ENCODE assay signal across 18 mouse cellular contexts in the genomic region with DNA sequence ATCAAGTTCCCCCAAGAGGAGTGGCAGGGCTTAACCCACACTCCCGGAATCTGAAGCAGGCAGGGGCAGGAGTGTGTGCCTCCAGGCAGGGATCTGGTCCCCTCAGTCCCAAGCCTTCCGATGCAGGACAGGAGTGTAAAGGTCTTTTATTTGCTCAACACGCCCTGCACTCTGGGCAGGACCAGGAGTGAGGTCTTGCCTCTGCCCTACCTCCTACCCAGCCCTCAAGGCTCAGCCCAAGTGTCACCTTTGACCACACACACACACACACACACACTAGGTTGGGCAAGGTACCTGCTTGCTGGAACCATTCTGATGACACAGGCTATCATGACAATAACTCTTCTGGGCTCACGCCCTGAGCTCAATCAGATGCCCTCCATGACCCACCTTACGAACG. TPM values are rescaled to one million over a fixed set of nuclear protein-coding genes. Genes with fewer than 3 reads are reported as not detected.
DNase-seq lines count a peak whose midpoint lies in the region; ATAC-seq and TF ChIP-seq lines count a peak whose summit lies in the region.
"Had no signal": no experiment of that assay in that cellular context is flagged by ENCODE, and none has a peak within 500 bp of the region (broad histone marks: within the 10 kb centered on the region; RNA-seq: fewer than 3 reads in every experiment).

No protein-coding gene starts in this region.

- H3K36me3 ChIP-seq in heart, embryonic 13.5 days: no peaks in the 10 kb centered on the region
- no peaks in the 10 kb centered on the region for H3K36me3 ChIP-seq in liver, postnatal 0 days (replicated peaks; ENCODE audit: insufficient read depth, low read length)
- H3K36me3 ChIP-seq: hindbrain, embryonic 13.5 days; limb, embryonic 12.5 days; neural tube, embryonic 13.5 days had no signal

- peaks cover 16% of the 10 kb centered on the region for H3K4me1 ChIP-seq in heart, embryonic 13.5 days
- peaks cover 25% of the 10 kb centered on the region for H3K4me1 ChIP-seq in brown adipose tissue, adult 24 weeks (ENCODE audit: control insufficient read depth, insufficient read depth, insufficient read length, low read length)
- peaks cover 14% of the 10 kb centered on the region for H3K4me1 ChIP-seq in liver, postnatal 0 days (ENCODE audit: insufficient read depth)

- no peak for DNase-seq in heart, adult 9 months (ENCODE audit: low spot score in 2 of 2)
- peak; percentile 35 for DNase-seq in kidney, postnatal 10 days
- DNase-seq in liver, postnatal 0 days: no peak
- DNase-seq in ovary, postnatal 10 days (ENCODE audit: low spot score): no peak
- no peak for DNase-seq in layer of hippocampus, adult 2 months (ENCODE audit: low spot score in 2 of 2)
- DNase-seq: cerebellum, adult 11-12 months; layer of hippocampus, adult 9-11 months; midbrain, embryonic 14.5 days; retina, postnatal 1 day had no signal

- peak overlapping the region; percentile 99 for H3K4me2 ChIP-seq in heart, embryonic 13.5 days
- H3K4me2 ChIP-seq in liver, postnatal 0 days (ENCODE audit: low read depth, low read length): peak overlapping the region; percentile 47
- H3K4me2 ChIP-seq: limb, embryonic 12.5 days had no signal

- no peaks in the 10 kb centered on the region for H3K9me3 ChIP-seq in heart, embryonic 13.5 days
- H3K9me3 ChIP-seq in liver, postnatal 0 days (ENCODE audit: low read length): no peaks in the 10 kb centered on the region
- H3K9me3 ChIP-seq: hindbrain, embryonic 13.5 days; limb, embryonic 12.5 days; neural tube, embryonic 13.5 days had no signal

- ATAC-seq in heart, embryonic 13.5 days (ENCODE audit: extremely low read depth, insufficient number of reproducible peaks, low FRiP score, low TSS enrichment): no peak
- ATAC-seq in liver, postnatal 0 days: no peak

- no peak for TF ChIP-seq EP300 in liver, postnatal 0 days (IDR thresholded peaks at IDR 0.05; ENCODE audit: low read depth)

- H3K9ac ChIP-seq in heart, embryonic 13.5 days: no peak overlapping the region
- no peak overlapping the region for H3K9ac ChIP-seq in liver, postnatal 0 days (replicated peaks)
- H3K9ac ChIP-seq: hindbrain, embryonic 13.5 days; limb, embryonic 12.5 days had no signal

- TF ChIP-seq CTCF in liver, postnatal 0 days (IDR thresholded peaks at IDR 0.05; ENCODE audit: low read depth): no peak
- no peak for TF ChIP-seq CTCF in layer of hippocampus, adult 2 months (conservative IDR thresholded peaks at IDR 0.05)

- 71% methylated on average over 6 of the region's 6 CpGs for WGBS in heart, embryonic 13.5 days
- WGBS in liver, postnatal 0 days (ENCODE audit: insufficient replicate concordance): 73% methylated on average over 6 of the region's 6 CpGs

- peaks cover 30% of the 10 kb centered on the region; the same call in 1 of the 2 replicates for H3K27me3 ChIP-seq in heart, embryonic 13.5 days (replicated peaks)
- H3K27me3 ChIP-seq in liver, postnatal 0 days (ENCODE audit: insufficient read depth, low read length): 0 out of 2 replicates have a peak, but pooled peaks cover 2% of the 10 kb centered on the region

- no peak overlapping the region for H3K4me3 ChIP-seq in heart, embryonic 13.5 days
- peak overlapping the region; percentile 28 for H3K4me3 ChIP-seq in brown adipose tissue, adult 24 weeks (ENCODE audit: insufficient read depth, low read depth, low read length)
- H3K4me3 ChIP-seq in liver, postnatal 0 days (ENCODE audit: low read depth, low read length): no peak overlapping the region
- H3K4me3 ChIP-seq in layer of hippocampus, adult 2 months: no peak overlapping the region

- H3K27ac ChIP-seq in heart, embryonic 13.5 days (replicated peaks): no peak overlapping the region
- H3K27ac ChIP-seq in brown adipose tissue, adult 24 weeks (replicated peaks; ENCODE audit: low read depth, low read length): peak overlapping the region; percentile 64
- H3K27ac ChIP-seq in liver, postnatal 0 days (ENCODE audit: low read depth): peak overlapping the region; percentile 90
- no peak overlapping the region for H3K27ac ChIP-seq in layer of hippocampus, adult 2 months
- H3K27ac ChIP-seq: hindbrain, embryonic 13.5 days; limb, embryonic 12.5 days; macrophage; neural tube, embryonic 13.5 days had no signal

RNA-seq across cellular contexts. Expression of a gene that starts 1.6 kb away (rescaled TPM):
- polyA plus RNA-seq in heart, embryonic 13.5 days (2015; fragmentation: Nextera tagmentation; extraction: Ambion mirVana): 14.4 and 14.8 TPM in 2 replicates
- 3.5 and 5.5 TPM in 2 replicates for polyA plus RNA-seq in brown adipose tissue, adult 24 weeks (2012; ENCODE audit: insufficient read depth, insufficient read length, missing spikeins)
- polyA plus RNA-seq in liver, postnatal 0 days (2015; fragmentation: Nextera tagmentation; extraction: Ambion mirVana): 2.7 and 3.1 TPM in 2 replicates
- total RNA-seq in layer of hippocampus, adult 2 months (2021): 10 to 100 TPM; 60.2 to 62.1 TPM

RNA-seq across cellular contexts. Expression of a gene that starts 7.3 kb away (rescaled TPM):
- polyA plus RNA-seq in heart, embryonic 13.5 days (2015; fragmentation: Nextera tagmentation; extraction: Ambion mirVana): not detected in 2 replicates
- not detected in 2 replicates for polyA plus RNA-seq in brown adipose tissue, adult 24 weeks (2012; ENCODE audit: insufficient read depth, insufficient read length, missing spikeins)
- not detected in 2 replicates for polyA plus RNA-seq in liver, postnatal 0 days (2015; fragmentation: Nextera tagmentation; extraction: Ambion mirVana)
- not detected for total RNA-seq in layer of hippocampus, adult 2 months (2021)
- total RNA-seq: granulocyte monocyte progenitor cell, adult 5-6 weeks had no signal
- polyA plus RNA-seq: C2C12; hindbrain, embryonic 13.5 days; limb, embryonic 12.5 days; macrophage; midbrain, embryonic 14.5 days; thymus, postnatal 0 days had no signal

Comparison
In these comparisons a context has a peak if more than half of its experiments do, and no peak if none do; other contexts are left out.
1. H3K27ac ChIP-seq: peak in brown adipose tissue, adult 24 weeks (single experiment) and liver, postnatal 0 days (single experiment); none in heart, embryonic 13.5 days (single experiment) and layer of hippocampus, adult 2 months (single experiment).